Mouse (Mus musculus) liver, adult 2 months (tissue): ENCODE measurements around the gene Rpp25.

Experiments used
- CTCF ChIP-seq: fragments of 200-500 bp; IDR thresholded peaks from 2 replicates; pipeline ENCODE4 v1.5.1; 2011; ENCODE audit warnings: low read depth, low read length, control low read depth
- POLR2A ChIP-seq: fragments of 200-500 bp; IDR thresholded peaks from 2 replicates; pipeline ENCODE4 v1.6.1; 2011; ENCODE audit warnings: low read length, control low read depth; ENCODE audit not compliant: insufficient read depth; ENCODE audit errors: extremely low read depth

DNA sequence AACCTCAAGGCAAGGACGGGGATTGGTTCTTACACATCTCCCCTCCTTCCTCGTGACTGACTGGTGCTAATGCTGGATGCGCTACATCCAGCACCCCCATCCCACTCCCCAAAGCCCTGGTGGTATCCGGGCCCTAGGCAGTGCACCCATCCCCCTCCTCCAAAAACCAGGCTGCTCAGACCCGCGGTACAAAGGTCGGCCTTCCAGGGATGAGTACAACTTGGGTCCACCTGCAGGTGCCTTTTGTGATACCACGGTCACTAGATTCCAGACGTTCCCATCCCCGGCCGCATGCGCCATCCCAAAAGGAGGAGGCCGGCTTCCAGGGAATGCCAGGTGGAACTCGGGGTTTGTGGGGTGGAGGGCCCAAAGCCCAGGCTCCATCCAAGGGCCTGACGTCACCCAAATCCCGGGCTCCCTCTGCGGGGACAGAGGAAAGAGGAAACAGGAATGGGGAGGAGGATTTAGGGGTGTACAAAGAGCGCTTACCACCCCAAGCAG is 36.5 kb upstream of the Rpp25 start:
- TF ChIP-seq CTCF (no peak), POLR2A (no peak)
